Mouse (Mus musculus): Measurements from ENCODE around the gene Btbd19. TPM values are rescaled to one million over a fixed set of nuclear protein-coding genes. Genes with fewer than 3 reads are reported as not detected.

Btbd19 gene
- polyA plus RNA-seq, 1 experiment from 2014 or later = 3.5 TPM

DNA sequence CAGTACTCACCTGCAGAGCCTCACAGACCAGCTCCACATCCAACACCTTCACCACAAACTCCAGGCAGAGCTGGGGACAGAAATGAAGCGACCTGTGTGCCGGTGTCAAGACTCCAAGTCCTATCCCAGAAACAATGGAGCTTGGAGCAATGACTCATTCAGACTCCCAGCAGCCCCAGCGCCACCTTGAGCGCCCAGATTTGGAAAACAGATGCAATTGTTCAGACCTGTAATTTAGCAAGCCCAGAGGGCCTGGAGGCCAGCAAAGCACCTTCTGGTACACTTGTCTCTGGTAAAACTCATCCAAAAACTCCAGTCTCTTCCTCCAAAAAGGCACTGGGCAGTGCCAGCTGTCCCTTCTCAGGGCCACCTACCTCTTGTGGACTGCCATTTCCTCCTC lies 3.3 kb downstream of the Btbd19 start:
- Histone ChIP-seq H3K27ac (ENCODE audit: low read depth, low read length) (no peak overlapping the region), H3K4me3 (ENCODE audit: low read depth, low read length) (no peak overlapping the region), H3K9me3 (ENCODE audit: control insufficient read depth) (no peaks in the 10 kb centered on the region), H3K4me2 (replicated peaks; ENCODE audit: low read depth) (no peak overlapping the region), H3K27me3 (replicated peaks; ENCODE audit: control insufficient read depth, insufficient read depth, low read length) (no peaks in the 10 kb centered on the region), H3K9ac (ENCODE audit: low read depth, low read length) (no peak overlapping the region), H3K36me3 (ENCODE audit: control insufficient read depth, insufficient read depth) (no peaks in the 10 kb centered on the region; the same call in 1 of the 2 replicates), H3K4me1 (replicated peaks; ENCODE audit: control insufficient read depth, insufficient read depth, low read length) (0 out of 2 replicates have a peak, but pooled peaks cover 9% of the 10 kb centered on the region)
- WGBS = 76% methylated on average over 4 of the region's 4 CpGs
- ATAC-seq = no peak
- TF ChIP-seq CTCF (IDR thresholded peaks at IDR 0.05; ENCODE audit: low read depth) = no peak

- H3K4me1 ChIP-seq (replicated peaks; ENCODE audit: control insufficient read depth, insufficient read depth, low read length) = 0 out of 2 replicates have a peak, but pooled peaks cover 7% of the 10 kb centered on the region
- peak; percentile 96 for TF ChIP-seq CTCF (IDR thresholded peaks at IDR 0.05; ENCODE audit: low read depth)
- H3K9ac ChIP-seq (ENCODE audit: low read depth, low read length) = peak overlapping the region; percentile 50
- H3K4me3 ChIP-seq (ENCODE audit: low read depth, low read length) = peak overlapping the region; percentile 53
- under 1% methylated on average over 69 of the region's 69 CpGs for WGBS
- no peaks in the 10 kb centered on the region for H3K9me3 ChIP-seq (ENCODE audit: control insufficient read depth)
- no peaks in the 10 kb centered on the region; the same call in 1 of the 2 replicates for H3K36me3 ChIP-seq (ENCODE audit: control insufficient read depth, insufficient read depth)
- H3K27me3 ChIP-seq (replicated peaks; ENCODE audit: control insufficient read depth, insufficient read depth, low read length) = no peaks in the 10 kb centered on the region
- peak overlapping the region; percentile 98 for H3K4me2 ChIP-seq (replicated peaks; ENCODE audit: low read depth)
- ATAC-seq = peak; percentile 88
- H3K27ac ChIP-seq (ENCODE audit: low read depth, low read length) = peak overlapping the region; percentile 63
Measured at GRCm38 (mm10) chr4:117120445-117121414, 4.8 kb downstream of the Btbd19 start.

GRCm38 (mm10) chr4:117120052-117120444 lies 5.5 kb downstream of the Btbd19 start:
- Histone ChIP-seq H3K9ac (ENCODE audit: low read depth, low read length) (peak overlapping the region; percentile 28), H3K27me3 (replicated peaks; ENCODE audit: control insufficient read depth, insufficient read depth, low read length) (no peaks in the 10 kb centered on the region), H3K4me3 (ENCODE audit: low read depth, low read length) (peak overlapping the region; percentile 53), H3K36me3 (ENCODE audit: control insufficient read depth, insufficient read depth) (no peaks in the 10 kb centered on the region; the same call in 1 of the 2 replicates), H3K4me2 (replicated peaks; ENCODE audit: low read depth) (peak overlapping the region; percentile 98), H3K27ac (ENCODE audit: low read depth, low read length) (peak overlapping the region; percentile 63), H3K9me3 (ENCODE audit: control insufficient read depth) (no peaks in the 10 kb centered on the region), H3K4me1 (replicated peaks; ENCODE audit: control insufficient read depth, insufficient read depth, low read length) (0 out of 2 replicates have a peak, but pooled peaks cover under 1% of the 10 kb centered on the region)
- no peak for TF ChIP-seq CTCF (IDR thresholded peaks at IDR 0.05; ENCODE audit: low read depth)
- 0 out of 2 replicates have a peak, but pooled peaks have one; percentile 2 for ATAC-seq
- WGBS = 4% methylated on average over 10 of the region's 10 CpGs

DNA sequence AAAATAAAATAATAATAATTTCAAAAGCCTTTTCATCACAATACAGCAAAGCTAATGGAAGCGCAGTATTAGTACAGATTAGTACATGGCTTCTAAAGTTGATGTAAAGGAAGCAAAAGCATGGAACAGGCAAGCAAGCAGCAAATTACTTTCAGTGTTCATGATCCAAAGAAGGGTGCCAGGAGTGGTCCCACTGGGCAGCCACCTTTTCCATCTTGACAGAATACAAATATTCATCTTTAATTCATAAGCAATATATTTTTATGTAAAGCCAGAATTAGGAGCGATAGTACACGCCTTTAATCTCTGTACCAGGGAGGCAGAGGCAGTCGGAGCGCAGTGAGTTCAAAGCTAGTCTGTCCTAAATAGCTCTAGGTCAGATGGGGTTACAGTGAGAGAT lies 5.9 kb downstream of the Btbd19 start:
- TF ChIP-seq CTCF (IDR thresholded peaks at IDR 0.05; ENCODE audit: low read depth) = no peak
- Histone ChIP-seq H3K9me3 (ENCODE audit: control insufficient read depth) (no peaks in the 10 kb centered on the region), H3K4me1 (replicated peaks; ENCODE audit: control insufficient read depth, insufficient read depth, low read length) (no peaks in the 10 kb centered on the region), H3K4me3 (ENCODE audit: low read depth, low read length) (peak overlapping the region; percentile 53; the same call in 1 of the 2 replicates), H3K4me2 (replicated peaks; ENCODE audit: low read depth) (peak overlapping the region; percentile 98), H3K36me3 (ENCODE audit: control insufficient read depth, insufficient read depth) (no peaks in the 10 kb centered on the region; the same call in 1 of the 2 replicates), H3K9ac (ENCODE audit: low read depth, low read length) (0 out of 2 replicates have a peak overlapping the region, but pooled peaks have one; percentile 28), H3K27me3 (replicated peaks; ENCODE audit: control insufficient read depth, insufficient read depth, low read length) (no peaks in the 10 kb centered on the region), H3K27ac (ENCODE audit: low read depth, low read length) (peak overlapping the region; percentile 63; the same call in 1 of the 2 replicates)
- 73% methylated on average over 5 of the region's 5 CpGs for WGBS
- no peak for ATAC-seq

DNA sequence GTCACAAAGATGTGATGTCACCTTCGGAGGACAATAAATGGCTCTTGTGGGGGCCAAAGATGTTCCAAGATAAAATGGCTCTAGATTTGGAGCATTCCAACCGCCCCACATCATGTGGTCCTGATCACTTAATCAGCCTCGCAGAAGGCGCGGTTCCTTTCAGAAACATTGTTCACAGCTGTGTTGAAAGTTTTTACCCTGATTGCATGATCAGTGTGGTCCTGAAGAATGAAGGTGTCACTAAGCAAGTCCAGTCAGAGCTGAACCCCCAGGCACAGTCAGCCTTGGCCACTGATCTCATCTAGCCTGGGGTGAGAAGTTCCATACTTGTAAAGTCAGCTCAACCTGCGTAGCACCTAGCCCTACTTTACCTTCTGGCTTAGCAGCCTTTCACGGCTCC lies 7.6 kb downstream of the Btbd19 start:
- 87% methylated on average over 7 of the region's 7 CpGs for WGBS

GRCm38 (mm10) chr4:117115592-117115991 lies 9.9 kb downstream of the Btbd19 start:
- no peaks in the 10 kb centered on the region for H3K9me3 ChIP-seq (ENCODE audit: control insufficient read depth)
- TF ChIP-seq CTCF (IDR thresholded peaks at IDR 0.05; ENCODE audit: low read depth) = no peak
- H3K27me3 ChIP-seq (replicated peaks; ENCODE audit: control insufficient read depth, insufficient read depth, low read length) = no peaks in the 10 kb centered on the region
- no peak for ATAC-seq
- no peak overlapping the region for H3K4me3 ChIP-seq (ENCODE audit: low read depth, low read length)
- peaks cover 5% of the 10 kb centered on the region; the same call in 1 of the 2 replicates for H3K36me3 ChIP-seq (ENCODE audit: control insufficient read depth, insufficient read depth)
- WGBS = 89% methylated on average over 5 of the region's 5 CpGs
- H3K9ac ChIP-seq (ENCODE audit: low read depth, low read length) = no peak overlapping the region
- H3K27ac ChIP-seq (ENCODE audit: low read depth, low read length) = no peak overlapping the region
- no peaks in the 10 kb centered on the region for H3K4me1 ChIP-seq (replicated peaks; ENCODE audit: control insufficient read depth, insufficient read depth, low read length)
- no peak overlapping the region for H3K4me2 ChIP-seq (replicated peaks; ENCODE audit: low read depth)

More for the DNA sequence above, 7.6 kb downstream of the Btbd19 start:
- no peaks in the 10 kb centered on the region; the same call in 1 of the 2 replicates for H3K36me3 ChIP-seq (ENCODE audit: control insufficient read depth, insufficient read depth)
- no peaks in the 10 kb centered on the region for H3K4me1 ChIP-seq (replicated peaks; ENCODE audit: control insufficient read depth, insufficient read depth, low read length)
- no peaks in the 10 kb centered on the region for H3K27me3 ChIP-seq (replicated peaks; ENCODE audit: control insufficient read depth, insufficient read depth, low read length)
- no peak overlapping the region for H3K27ac ChIP-seq (ENCODE audit: low read depth, low read length)
- H3K9ac ChIP-seq (ENCODE audit: low read depth, low read length) = no peak overlapping the region
- no peak overlapping the region for H3K4me3 ChIP-seq (ENCODE audit: low read depth, low read length)
- H3K4me2 ChIP-seq (replicated peaks; ENCODE audit: low read depth) = no peak overlapping the region
- H3K9me3 ChIP-seq (ENCODE audit: control insufficient read depth) = no peaks in the 10 kb centered on the region
- no peak for TF ChIP-seq CTCF (IDR thresholded peaks at IDR 0.05; ENCODE audit: low read depth)
- ATAC-seq = no peak

Data from intestine, postnatal 0 days (tissue).